8 mouse cellular contexts compared by ENCODE assay signal in genomic region chr1:64020672-64021635, GRCm38 (mm10).
A peak's percentile ranks its signal among the peaks of the same experiment; 100 is the strongest.
DNase-seq lines count a peak whose midpoint lies in the region; ATAC-seq lines count a peak whose summit lies in the region.

No protein-coding gene starts in this region.

- 23% methylated on average over 14 of the region's 19 CpGs for WGBS in embryonic facial prominence, embryonic 11.5 days

- no peaks in the 10 kb centered on the region for H3K27me3 ChIP-seq in embryonic facial prominence, embryonic 11.5 days (ENCODE audit: control insufficient read depth, insufficient read depth, low read length)

- peaks cover 4% of the 10 kb centered on the region; the same call in 1 of the 2 replicates for H3K4me1 ChIP-seq in embryonic facial prominence, embryonic 11.5 days (ENCODE audit: control insufficient read depth, insufficient read depth, low read length)

- intact Hi-C loops in heart, postnatal 10 days (cut with DNase I) = loop anchor here (2.0 kb wide), 1 partner anchor 14 kb away; no protein-coding TSS in a partner anchor

- H3K36me3 ChIP-seq in embryonic facial prominence, embryonic 11.5 days (replicated peaks; ENCODE audit: control insufficient read depth, insufficient read depth, low read depth, low read length) = no peaks in the 10 kb centered on the region

- ATAC-seq in embryonic facial prominence, embryonic 11.5 days (replicated peaks; ENCODE audit: insufficient number of reproducible peaks, low FRiP score, low TSS enrichment, low read depth) = peak; percentile 60; the same call in 1 of the 2 replicates
- 0 out of 2 replicates have a peak, but pooled peaks have one; percentile 26 for ATAC-seq in megakaryocyte progenitor cell, adult 5-6 weeks (replicated peaks; ENCODE audit: poor library complexity)

- 0 out of 2 replicates have a peak overlapping the region, but pooled peaks have one; percentile 18 for H3K9ac ChIP-seq in embryonic facial prominence, embryonic 11.5 days (replicated peaks; ENCODE audit: low read length)

- DNase-seq in layer of hippocampus, adult 11-12 months (ENCODE audit: low spot score) = peak; percentile 70
- DNase-seq in layer of hippocampus, adult 9-10 months (ENCODE audit: low spot score) = no peak
- DNase-seq in embryonic facial prominence, embryonic 11.5 days (ENCODE audit: low spot score) = peak; percentile 44
- peak; percentile 42 to 44 for DNase-seq in heart, postnatal 10 days
- DNase-seq in layer of hippocampus, postnatal 14 days (ENCODE audit: low spot score in 2 of 2) = peak; percentile 63 to 83
- DNase-seq in testis, postnatal 14 days (ENCODE audit: low spot score) = peak; percentile 15
- DNase-seq in urinary bladder, postnatal 36 days (ENCODE audit: low spot score in 2 of 2) = no peak

- H3K4me2 ChIP-seq in embryonic facial prominence, embryonic 11.5 days (ENCODE audit: low read depth, low read length) = peak overlapping the region; percentile 16

- 0 out of 2 replicates have a peak overlapping the region, but pooled peaks have one; percentile 4 for H3K27ac ChIP-seq in embryonic facial prominence, embryonic 11.5 days (replicated peaks; ENCODE audit: low read depth, low read length)

- H3K4me3 ChIP-seq in embryonic facial prominence, embryonic 11.5 days (ENCODE audit: low read depth, low read length) = no peak overlapping the region

- H3K9me3 ChIP-seq in embryonic facial prominence, embryonic 11.5 days (replicated peaks; ENCODE audit: control insufficient read depth, low read length) = no peaks in the 10 kb centered on the region

Comparison
In these comparisons a context has a peak if more than half of its experiments do, and no peak if none do; other contexts are left out.
1. DNase-seq: peak in layer of hippocampus, adult 11-12 months (single experiment), embryonic facial prominence, embryonic 11.5 days (single experiment), heart, postnatal 10 days (2 of 2), layer of hippocampus, postnatal 14 days (2 of 2) and testis, postnatal 14 days (single experiment); none in layer of hippocampus, adult 9-10 months (single experiment) and urinary bladder, postnatal 36 days (0 of 2).